Mouse (Mus musculus) adrenal gland, adult (tissue): Measurements from ENCODE around the gene Gm47841.

Experiments used
- DNase-seq, 2 experiments: peaks; one replicate each; pipeline ENCODE4 v3.0.0; 2022 to 2023; ENCODE audit warnings: low spot score in 1 of 2; ENCODE audit not compliant: inconsistent age in 2 of 2

Gm47841 gene

DNA sequence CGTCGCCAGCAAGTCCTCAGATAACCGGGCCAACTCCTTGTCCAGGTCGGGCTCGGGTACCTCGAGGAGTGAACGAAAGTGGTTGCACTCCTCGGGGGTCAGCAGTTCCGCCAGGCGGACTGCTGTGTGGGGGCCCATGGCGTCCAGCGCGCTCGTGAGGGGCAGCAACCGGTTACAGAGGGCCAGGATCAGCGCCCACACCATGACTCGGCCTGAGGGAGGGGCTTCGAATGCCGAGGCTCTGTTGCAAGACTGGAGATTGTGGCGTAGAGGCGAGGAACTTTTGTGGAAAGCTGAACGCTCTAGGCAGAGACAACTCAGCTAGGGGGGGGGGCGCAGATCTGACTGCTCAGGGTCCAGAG lies at the start of gene Gm47841:
Gene Gm47841, minus strand, starts transcription at position 204 of the 362 bp plus-strand sequence.
- DNase-seq = no peak

DNA sequence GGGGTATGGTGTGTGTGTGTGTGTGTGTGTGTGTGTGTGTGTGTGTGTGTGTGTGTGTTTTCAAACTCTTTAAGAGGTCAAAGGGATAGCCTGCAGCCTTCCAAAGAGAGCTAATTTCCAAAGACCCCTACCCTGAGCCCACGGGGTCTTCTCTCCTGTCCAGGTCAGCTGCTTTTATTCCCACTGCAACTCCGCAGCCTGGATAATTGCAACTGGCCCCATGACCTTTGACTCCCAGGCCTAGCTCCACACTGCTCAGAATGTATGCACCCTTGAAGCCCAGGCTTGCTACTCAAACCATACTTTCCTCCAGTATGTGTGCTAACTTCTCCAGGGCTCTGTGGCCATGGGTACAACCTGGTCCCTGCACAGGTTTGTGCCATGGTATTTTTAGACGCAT lies 48.2 kb upstream of the Gm47841 start:
- no peak for DNase-seq

DNA sequence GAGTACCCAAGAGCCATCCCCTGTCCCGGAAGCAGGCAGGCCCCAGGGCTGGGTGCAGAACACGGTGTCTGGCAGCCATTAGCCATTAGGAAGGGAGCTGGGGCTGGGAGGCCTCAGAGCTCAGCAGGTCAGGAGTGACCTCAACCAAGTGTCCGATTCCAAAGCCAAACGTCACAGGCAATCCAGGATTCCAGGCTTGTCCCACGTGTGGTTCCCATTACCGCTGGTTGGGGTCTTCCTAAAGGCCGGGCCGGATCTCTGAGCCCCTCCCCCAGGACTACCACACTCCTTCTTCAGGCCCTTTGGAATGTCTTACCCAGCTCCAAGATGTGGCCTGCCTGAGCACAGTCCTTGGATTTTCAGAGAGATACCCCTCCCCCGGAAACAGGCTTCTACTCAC lies 47.8 kb upstream of the Gm47841 start:
- DNase-seq = no peak

DNA sequence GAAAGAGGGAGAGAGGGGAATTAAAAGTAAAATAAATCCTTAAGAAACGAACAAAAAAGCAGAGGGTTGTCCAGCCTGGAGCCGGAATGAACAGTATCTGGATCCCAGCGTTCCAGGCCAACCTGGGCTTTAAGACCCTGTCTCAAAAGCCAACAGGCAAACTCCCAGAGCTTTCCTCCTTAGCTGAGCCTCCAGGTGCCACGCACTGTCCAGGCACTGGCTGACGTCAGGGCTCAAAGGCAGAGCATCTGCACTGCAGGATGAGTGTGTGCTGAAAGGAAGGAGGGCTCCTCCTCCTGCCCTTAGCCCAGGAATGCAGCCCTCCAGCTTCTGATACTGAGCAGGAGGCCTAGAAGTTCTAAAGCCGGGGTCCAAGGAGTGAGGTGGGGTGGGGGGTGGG lies 46.8 kb upstream of the Gm47841 start:
- no peak for DNase-seq

DNA sequence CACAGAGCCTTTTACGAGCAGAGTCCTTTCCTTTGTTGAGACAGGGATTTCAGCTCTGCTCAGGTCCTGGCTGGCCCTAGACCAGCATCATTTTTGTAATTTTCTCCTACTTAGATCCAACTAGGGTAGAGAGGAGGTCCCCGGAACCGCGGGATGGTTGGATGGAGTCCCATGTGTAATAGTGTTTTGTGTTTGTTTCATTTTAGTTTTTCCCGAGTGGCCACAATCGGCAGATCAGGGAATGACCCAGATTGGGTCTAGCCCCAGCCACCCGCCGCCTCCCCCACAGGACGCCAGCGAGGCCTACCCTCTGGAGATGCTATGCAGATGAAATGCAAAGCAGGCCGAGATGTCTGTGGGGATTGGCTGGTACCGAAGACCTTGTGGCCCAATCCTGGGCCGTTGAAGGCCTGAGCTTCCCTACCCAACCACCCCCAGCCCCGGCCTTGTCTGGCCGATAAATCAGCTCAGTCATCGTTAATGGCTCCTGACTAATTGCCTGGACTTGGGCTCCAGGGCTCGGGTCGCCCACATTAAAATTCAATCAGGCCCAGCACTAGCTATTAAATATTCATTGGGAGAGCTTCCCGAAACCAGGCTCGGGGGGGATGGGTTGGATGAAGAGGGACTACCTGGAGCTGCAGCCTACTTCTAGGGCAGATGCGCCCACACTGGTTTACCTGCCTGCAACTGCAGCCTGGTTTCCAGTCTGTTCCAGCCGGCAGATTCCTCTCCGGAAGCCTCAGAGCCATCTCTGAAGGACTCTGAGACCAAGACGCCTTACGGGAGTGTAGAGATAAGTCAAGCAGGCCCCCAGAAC lies 45.8 kb upstream of the Gm47841 start:
- DNase-seq = peak in 1 of 2 experiments; percentile 77

DNA sequence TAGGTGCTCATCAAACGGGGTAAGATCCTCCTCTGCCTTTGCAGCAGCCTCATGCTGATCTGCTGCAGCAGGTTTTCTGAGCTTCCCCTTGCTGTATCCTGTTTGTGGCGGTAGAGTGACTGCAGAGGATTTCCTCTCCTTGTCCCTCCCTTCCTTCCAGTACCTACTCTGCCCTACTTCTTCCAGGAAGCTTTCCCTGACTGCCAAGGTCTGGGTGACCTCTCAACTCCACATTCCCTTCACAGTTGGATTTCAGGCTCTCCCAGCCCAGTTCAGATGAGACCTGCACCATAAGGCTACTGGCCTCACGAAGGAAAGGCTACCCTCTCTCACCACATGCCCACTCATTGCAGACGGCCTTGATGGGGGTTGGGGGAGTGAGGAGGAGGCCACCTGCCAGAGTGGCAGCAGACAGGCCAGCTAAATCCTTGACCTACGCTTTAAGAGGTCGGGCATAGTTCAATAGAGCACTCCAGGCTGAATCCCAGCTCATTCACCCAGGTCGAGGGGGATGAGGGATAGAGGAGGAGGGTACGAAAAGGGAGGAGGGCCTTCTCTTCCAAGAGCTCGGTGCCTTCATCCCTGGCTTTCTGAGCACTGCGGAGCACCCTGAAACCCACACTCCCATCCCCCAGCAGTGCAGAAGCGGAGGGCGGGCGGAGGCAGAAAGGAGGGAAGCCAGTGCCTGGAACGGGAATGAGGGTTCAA lies 45.1 kb upstream of the Gm47841 start:
- no peak for DNase-seq

DNA sequence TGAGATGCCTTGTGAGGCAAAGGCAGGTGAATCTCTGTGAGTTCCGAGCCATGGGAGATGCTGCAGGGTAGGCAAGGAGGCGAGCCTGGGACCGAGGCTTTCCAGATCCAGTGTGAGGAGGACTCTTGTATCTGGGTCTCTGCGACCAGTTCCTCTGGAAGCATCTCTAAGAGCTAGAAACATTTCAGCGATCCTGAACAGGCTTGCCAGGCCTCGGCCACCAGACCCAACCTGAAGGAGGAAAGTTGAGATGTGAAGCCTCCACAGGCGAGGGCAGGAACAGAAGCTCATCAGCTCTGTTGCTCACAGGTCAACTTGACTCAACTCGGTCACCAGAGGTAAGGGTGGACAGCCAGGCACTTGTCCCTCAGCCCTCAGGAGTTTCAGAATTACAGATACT lies 44.4 kb upstream of the Gm47841 start:
- DNase-seq = no peak

DNA sequence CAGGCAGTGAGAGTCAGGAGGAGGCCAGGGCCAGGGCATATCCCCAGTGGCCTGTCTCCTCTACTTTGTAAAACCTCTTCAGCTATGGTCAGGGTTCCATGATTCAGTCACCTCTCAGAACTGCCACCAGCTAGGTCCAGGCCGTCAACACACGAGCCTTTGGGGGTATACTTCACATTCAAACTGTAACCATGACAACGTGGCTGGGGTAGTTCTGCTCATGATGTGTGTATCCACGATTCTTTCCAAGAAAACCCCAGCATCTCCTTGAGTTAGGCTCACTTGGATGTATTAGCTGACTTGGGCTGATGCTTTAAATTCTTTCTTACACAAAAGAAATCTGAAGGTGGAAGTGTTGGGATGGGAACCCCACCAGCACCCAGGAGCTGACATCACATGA lies 41.1 kb upstream of the Gm47841 start:
- DNase-seq = no peak

DNA sequence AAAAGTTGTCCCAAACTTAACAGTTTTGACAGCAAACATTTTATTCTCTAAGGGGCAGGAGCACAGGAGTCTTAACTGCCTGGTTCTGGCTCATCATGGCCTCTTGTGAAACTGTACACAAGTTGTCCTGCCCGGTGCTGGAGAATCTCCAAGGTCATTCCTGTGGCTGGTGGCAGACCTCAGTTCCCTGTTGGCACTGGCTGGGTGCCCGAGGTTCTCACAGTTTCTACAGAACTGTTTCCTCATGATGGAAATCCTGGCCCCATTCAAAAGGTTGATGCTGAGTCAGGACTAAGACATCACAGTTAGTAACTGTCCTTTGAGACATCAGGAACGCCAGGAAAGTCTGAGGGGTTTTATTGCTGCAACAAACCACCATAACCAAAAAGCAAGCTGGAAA lies 39.8 kb upstream of the Gm47841 start:
- peak; percentile 93 to 95 for DNase-seq

DNA sequence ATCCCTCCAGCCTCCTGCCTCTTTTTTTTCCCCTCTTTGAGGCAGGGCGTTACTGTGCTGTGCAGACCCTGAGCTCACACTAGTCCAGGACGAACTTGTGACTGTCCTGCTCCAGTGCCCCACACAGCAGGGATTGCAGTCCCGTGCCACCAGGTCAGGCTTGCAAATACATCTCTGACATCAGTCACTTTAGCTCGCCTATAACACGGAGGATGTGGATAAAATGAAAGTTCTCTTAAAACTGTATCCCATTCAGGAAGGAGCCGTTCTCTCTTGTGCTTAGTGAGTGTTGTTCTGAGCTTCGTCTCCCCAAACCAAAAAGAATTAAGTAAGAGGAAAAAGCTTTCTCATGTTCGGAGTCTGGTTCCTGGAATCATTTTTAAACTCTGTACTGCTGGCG lies 39.3 kb upstream of the Gm47841 start:
- DNase-seq = no peak

DNA sequence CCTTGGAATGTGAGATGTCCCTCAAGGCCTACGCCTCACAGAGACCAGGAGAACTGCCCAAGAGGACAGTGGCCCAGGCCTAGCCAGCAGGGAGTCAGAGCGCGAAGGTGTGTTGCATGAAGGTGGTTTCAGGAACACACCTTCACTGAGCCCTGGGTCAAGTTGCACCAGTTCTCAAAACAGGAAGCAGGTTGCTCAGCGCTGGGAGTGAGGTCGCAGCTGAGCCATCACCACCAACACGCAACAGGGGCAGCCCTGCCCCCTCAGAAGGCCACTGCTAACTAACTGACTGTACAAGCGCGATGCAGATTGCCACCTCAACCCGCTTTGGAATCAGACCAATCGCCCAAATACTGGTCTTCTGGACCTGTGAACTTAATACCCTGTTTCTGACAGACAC lies 37.3 kb upstream of the Gm47841 start:
- no peak for DNase-seq

DNA sequence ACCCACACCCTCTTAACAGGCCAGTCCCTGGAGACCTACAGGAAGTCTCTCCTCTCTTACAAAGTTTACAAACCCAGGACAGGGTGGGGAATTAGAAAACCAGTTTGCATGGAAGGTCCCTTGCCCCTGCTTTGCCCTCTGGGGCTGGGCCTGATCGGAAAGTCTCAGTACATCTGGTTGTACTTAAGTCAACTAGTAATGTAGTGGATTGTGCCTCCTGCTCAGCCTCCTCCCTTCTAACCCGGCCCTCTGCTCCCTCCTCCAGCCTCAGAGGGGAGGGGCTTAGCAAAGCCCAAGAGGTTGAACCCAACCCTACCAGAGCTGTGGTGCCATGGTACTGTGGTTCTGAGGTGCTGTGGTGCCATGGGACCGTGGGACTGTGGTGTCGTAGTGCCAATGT lies 35.0 kb upstream of the Gm47841 start:
- no peak for DNase-seq

DNA sequence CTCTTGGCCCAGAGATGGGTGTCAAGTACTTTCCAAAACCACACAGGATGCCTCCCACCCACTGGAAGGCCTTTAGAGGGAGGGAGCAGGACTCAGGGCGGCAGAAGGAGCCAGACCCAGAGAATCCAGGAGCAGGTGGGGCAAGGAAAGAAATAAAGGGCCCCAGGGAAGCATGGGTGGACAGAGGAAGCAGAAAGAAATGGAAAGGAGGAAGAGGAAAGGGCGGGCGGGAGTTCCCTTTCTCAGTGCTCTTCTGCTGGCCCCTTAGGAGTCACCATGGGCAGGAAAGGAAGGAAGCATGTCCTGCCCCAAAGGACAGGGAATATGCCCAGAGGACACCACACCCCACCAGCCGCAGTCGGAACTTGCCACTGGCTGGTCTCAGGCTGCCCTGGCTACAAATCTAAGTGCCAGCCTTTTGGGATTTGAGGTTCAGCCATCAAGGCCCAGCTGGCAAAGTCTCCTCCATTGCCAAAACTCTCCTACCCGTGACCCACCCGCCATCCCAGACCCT lies 33.9 kb upstream of the Gm47841 start:
- peak in 1 of 2 experiments; percentile 47 for DNase-seq

DNA sequence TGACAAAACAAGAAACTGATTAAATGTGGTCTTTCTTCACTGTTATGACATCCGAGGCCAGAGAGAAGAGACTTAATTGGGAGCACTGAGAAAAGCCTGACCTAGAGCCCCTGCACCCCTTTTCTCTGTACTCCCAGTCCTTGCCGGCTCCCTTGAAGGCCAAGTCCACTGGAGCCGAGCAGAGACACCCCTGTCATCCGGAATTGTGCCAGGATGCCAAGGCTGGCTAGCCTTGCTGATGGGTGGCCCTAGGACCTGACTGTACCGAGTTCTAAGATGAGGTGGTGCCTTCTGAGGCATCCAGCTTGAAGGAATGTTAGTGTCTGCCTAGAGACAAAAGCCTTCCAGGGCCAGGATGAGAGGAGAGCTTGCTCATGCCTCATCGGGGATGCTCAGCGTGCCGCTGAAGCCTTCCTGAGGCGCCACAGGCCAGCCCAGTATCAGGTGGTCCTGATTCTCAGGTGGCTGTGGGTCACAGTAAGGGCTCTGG lies 32.9 kb upstream of the Gm47841 start:
- DNase-seq = peak in 1 of 2 experiments; percentile 79

DNA sequence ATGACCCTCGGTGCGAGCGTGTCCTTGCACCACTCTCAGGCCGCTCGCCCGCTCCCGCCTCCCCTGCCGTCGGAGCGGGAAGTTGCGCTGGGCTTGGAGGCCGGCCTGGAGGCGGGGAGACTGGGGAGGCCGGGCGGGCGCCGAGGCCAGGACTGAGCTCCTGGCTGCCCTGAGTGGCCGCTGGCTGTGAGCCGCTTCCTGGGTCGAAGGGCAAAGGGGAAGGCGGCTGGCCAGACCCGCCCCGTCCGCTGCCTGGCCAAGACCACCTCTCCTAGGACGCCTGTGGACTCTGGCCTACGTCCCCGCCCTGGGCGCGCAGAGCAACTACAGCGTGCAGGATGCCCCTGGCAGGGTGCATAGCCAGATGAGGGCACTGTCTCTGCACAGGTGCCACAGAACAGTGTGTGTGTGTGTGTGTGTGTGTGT lies 31.5 kb upstream of the Gm47841 start:
- DNase-seq = peak; percentile 96 to 98

DNA sequence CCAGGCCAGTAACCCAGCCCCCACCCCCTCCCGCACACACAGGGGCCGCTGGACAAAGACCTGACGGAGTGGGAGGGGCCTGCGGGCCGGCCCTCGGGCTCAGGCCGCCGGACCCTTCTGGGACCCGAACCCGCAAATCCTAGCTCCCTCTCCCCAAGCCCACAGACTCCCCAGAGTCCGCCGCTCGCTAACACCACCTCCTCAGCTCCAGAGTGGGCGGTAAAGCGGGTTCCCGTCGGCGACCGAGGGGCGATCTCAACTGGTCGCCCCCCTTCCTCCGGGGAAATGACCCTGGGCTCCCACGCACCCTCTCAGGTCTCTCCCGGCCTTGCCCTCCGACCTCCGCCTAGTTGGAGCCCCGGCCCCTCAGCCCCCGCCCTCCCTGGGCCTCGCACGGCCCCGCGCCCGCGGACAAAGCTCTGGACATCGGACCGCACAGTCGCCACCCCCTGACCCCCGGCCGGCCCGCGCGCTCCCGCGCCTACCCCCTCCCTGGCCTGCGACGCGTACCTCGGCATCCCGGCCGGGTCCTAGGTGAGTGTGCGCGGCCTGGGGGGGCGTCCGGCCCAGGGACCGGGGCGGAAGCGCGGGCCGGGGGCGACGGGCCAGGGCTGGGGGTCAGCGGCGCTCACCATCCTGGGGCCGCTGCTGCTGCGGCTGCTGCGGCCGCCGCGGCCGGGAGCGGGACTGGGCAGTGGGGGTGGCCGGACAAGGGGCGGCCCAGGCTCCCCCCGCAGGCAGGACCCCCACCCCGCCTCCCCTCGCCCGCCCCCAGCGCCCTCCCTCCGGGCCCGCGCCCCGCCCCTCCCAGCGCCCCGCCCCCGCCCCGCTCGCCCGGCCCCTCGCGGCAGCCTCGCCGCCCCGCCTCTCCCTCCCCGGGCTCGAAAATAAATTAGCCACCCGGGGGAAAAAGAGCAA lies 30.9 kb upstream of the Gm47841 start, which contains the start of gene Fignl2:
Gene Fignl2, minus strand, starts transcription at position 755 of the 918 bp plus-strand sequence.
- peak; percentile 66 to 83 for DNase-seq

DNA sequence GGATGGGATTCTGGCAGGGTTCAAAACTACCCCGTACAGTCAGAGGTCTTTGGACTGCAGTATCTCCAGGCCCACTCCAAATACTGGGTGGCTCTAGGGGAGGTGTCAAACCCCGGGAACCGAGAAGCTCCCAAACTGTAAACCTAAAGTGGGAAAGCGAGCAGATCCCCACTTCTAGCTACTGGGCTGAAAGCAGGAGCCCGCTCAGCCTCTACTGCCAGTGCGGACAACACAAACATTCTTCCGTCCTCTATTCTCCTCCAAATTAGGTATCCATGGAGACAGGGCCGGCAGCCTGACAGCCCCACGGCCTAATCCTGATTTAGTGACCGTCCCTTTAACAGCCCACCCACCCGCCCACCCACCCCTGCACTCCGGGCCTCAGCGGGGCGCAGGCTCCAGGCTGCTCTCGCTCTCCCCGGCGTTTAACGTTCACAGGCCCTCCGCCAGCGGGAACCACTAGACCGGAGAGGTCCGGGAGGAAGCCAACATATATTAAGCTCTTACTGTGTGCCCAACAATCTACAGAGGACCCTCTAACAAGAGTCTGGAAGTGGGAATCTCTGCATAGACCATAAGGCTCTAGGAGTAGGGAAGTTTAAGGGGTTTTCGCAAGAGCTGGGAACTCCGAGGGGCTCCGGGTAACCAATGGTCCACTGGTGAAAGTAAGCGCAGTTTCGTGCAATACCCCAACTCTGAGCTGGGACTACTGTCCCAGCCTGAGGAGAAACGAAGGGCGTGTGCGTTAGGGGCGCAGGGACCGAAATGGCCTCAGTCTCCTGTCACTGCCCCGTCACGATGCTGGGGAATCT lies 30.0 kb upstream of the Gm47841 start:
- peak in 1 of 2 experiments; percentile 80 for DNase-seq

DNA sequence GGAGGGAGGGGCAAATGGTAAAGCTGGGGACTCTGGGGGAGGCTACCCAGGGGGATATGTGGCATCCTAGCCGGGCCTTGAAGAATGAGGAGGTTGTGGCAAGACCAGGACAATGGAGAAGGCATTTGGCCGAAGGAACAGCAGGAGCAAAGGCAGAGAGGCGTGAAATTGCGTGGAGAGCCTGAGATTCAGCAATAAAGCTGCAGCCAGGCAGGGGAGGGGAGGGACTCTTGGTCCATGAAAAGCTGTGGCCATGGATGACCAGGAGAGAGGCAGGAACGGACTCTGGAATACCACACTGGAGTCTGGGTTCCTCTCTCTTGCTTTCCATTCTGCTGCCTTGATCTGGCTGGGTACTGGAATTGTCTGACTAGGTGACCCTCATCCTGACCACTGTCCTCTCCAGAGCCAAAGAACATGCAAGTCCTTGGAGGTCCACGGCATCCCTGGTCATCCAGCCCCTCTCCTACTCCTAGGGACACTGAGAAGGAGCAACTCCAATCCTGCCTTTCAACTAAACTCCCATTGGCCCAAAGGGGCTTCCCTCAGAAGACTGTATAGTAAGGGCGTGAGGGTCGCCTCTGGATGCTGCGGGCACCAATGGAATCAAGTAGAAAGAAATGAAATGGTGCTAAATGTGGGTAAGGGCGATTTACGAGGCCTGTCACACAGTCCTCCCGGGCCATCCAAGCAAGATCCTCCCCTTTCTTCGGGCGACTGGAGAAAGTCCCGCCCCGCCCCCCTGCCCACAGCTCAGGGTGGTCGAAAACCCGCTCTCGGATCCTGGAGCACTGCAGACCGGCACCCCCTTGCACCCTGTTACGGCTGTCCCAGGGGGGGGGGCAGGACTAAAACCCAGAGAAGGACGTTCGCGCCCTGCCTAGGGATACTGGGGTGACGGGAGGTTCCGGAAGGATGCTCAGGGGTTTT lies 29.1 kb upstream of the Gm47841 start:
- DNase-seq = no peak

DNA sequence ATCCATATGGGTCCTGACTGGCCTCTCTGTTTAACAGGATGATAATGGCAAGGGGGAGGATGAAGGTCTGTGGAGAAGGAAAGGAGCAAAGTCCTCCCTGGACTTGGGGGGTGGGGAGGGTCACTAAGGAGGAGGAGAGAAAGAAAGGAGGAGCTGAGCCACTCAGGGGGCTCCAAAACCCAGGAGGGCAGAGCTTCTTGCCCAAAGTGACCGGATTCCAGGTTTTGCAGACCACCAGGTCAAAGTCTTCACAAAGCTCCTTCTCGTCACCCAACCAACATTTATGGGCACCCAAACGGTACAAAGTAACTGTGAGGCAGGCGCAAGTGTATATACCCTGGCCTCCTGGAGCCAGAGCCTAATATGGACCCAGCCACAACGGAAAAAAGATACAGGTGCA lies 28.5 kb upstream of the Gm47841 start:
- no peak for DNase-seq
